Mouse (Mus musculus) midbrain, embryonic 12.5 days (tissue): Measurements from ENCODE around the gene Vcan. TPM values are rescaled to one million over a fixed set of nuclear protein-coding genes. Genes with fewer than 3 reads are reported as not detected.

Experiments used
- ATAC-seq: fragments of 200-750 bp; cut with Nextera tagmentation; 2 replicates; pipeline ENCODE4 v1.8.0; 2017; ENCODE audit warnings: low read depth, moderate TSS enrichment, moderate library complexity; ENCODE audit not compliant: low FRiP score
- H3K27ac ChIP-seq: fragments of 300-500 bp; sonication (generic); replicated peaks from 2 replicates; pipeline ENCODE4 v1.5.1; 2016; ENCODE audit warnings: mild to moderate bottlenecking
- H3K27me3 ChIP-seq: fragments of 300-500 bp; sonication (generic); 2 replicates; pipeline ENCODE4 v1.6.1; 2016; ENCODE audit warnings: mild to moderate bottlenecking
- H3K36me3 ChIP-seq: fragments of 300-500 bp; sonication (generic); 2 replicates; pipeline ENCODE4 v1.6.1; 2016
- H3K4me1 ChIP-seq: fragments of 300-500 bp; sonication (generic); 2 replicates; pipeline ENCODE4 v1.6.1; 2016
- H3K4me2 ChIP-seq: fragments of 300-500 bp; sonication (generic); replicated peaks from 2 replicates; pipeline ENCODE4 v1.6.1; 2016; ENCODE audit warnings: mild to moderate bottlenecking, moderate library complexity
- H3K4me3 ChIP-seq: fragments of 300-500 bp; sonication (generic); 2 replicates; pipeline ENCODE4 v1.5.1; 2016; ENCODE audit warnings: mild to moderate bottlenecking
- H3K9ac ChIP-seq: fragments of 300-500 bp; sonication (generic); replicated peaks from 2 replicates; pipeline ENCODE4 v1.6.1; 2016; ENCODE audit warnings: mild to moderate bottlenecking, moderate library complexity
- H3K9me3 ChIP-seq: fragments of 300-500 bp; sonication (generic); 2 replicates; pipeline ENCODE4 v1.6.1; 2016; ENCODE audit warnings: mild to moderate bottlenecking
- WGBS: fragments of 180-500 bp; shearing (Covaris S2); methylation state at CpG from one replicate; pipeline ENCODE4 v1.1.7; 2016; 5-methylcytosine and 5-hydroxymethylcytosine counted together
- polyA plus RNA-seq: library from polyadenylated mRNA; unstranded; fragments of >200 nt; fragmentation: Nextera tagmentation; extraction: Ambion mirVana; gene quantifications from 2 replicates; pipeline ENCODE4 v1.2.1, GENCODE M21; 2016

The Vcan gene
- polyA plus RNA-seq, 1 experiment from 2014 or later = 50.4 TPM

- Histone ChIP-seq H3K4me1 (no peaks in the 10 kb centered on the region), H3K9ac (no peak overlapping the region), H3K4me3 (no peak overlapping the region), H3K27ac (no peak overlapping the region), H3K36me3 (0 out of 2 replicates have a peak, but pooled peaks cover 11% of the 10 kb centered on the region), H3K4me2 (no peak overlapping the region), H3K27me3 (no peaks in the 10 kb centered on the region), H3K9me3 (no peaks in the 10 kb centered on the region)
- 95% methylated on average over 2 of the region's 2 CpGs for WGBS
- no peak for ATAC-seq
Observed at GRCm38 (mm10) chr13:89653279-89653678, 89.0 kb downstream of the Vcan start.

GRCm38 (mm10) chr13:89652773-89653172 is 89.5 kb downstream of the Vcan start:
- no peaks in the 10 kb centered on the region for H3K9me3 ChIP-seq
- no peak overlapping the region for H3K27ac ChIP-seq
- H3K36me3 ChIP-seq = 0 out of 2 replicates have a peak, but pooled peaks cover 11% of the 10 kb centered on the region
- no peak overlapping the region for H3K9ac ChIP-seq
- H3K27me3 ChIP-seq = no peaks in the 10 kb centered on the region
- no peak overlapping the region for H3K4me2 ChIP-seq
- ATAC-seq = no peak
- H3K4me1 ChIP-seq = no peaks in the 10 kb centered on the region
- 64% methylated on average over 1 of the region's 1 CpGs for whole genome bisulfite sequencing
- no peak overlapping the region for H3K4me3 ChIP-seq

GRCm38 (mm10) chr13:89645589-89645988 is 96.7 kb downstream of the Vcan start:
- WGBS = 94% methylated on average over 2 of the region's 2 CpGs
- no peaks in the 10 kb centered on the region for H3K27me3 ChIP-seq
- no peak for ATAC-seq

GRCm38 (mm10) chr13:89637012-89637411 is 105.3 kb downstream of the Vcan start:
- WGBS = 81% methylated on average over 3 of the region's 3 CpGs
- Histone ChIP-seq H3K27me3 (no peaks in the 10 kb centered on the region), H3K4me3 (no peak overlapping the region), H3K36me3 (no peaks in the 10 kb centered on the region), H3K4me1 (no peaks in the 10 kb centered on the region), H3K9ac (no peak overlapping the region), H3K9me3 (no peaks in the 10 kb centered on the region), H3K27ac (no peak overlapping the region), H3K4me2 (no peak overlapping the region)
- no peak for ATAC-seq

More at GRCm38 (mm10) chr13:89645589-89645988, 96.7 kb downstream of the Vcan start:
- Histone ChIP-seq H3K4me3 (no peak overlapping the region), H3K4me1 (no peaks in the 10 kb centered on the region), H3K4me2 (no peak overlapping the region), H3K27ac (no peak overlapping the region), H3K36me3 (no peaks in the 10 kb centered on the region), H3K9ac (no peak overlapping the region), H3K9me3 (no peaks in the 10 kb centered on the region)

GRCm38 (mm10) chr13:89634137-89634683 is 108.1 kb downstream of the Vcan start:
- Histone ChIP-seq H3K4me2 (no peak overlapping the region), H3K36me3 (no peaks in the 10 kb centered on the region), H3K4me3 (no peak overlapping the region), H3K9me3 (no peaks in the 10 kb centered on the region), H3K9ac (no peak overlapping the region), H3K4me1 (no peaks in the 10 kb centered on the region), H3K27ac (no peak overlapping the region), H3K27me3 (no peaks in the 10 kb centered on the region)
- 28% methylated on average over 4 of the region's 4 CpGs for whole genome bisulfite sequencing
- peak; percentile 82 for ATAC-seq

- Histone ChIP-seq H3K4me2 (no peak overlapping the region), H3K36me3 (no peaks in the 10 kb centered on the region), H3K4me1 (no peaks in the 10 kb centered on the region), H3K27me3 (no peaks in the 10 kb centered on the region), H3K9ac (no peak overlapping the region), H3K27ac (no peak overlapping the region), H3K9me3 (no peaks in the 10 kb centered on the region), H3K4me3 (no peak overlapping the region)
- no peak for ATAC-seq
- 88% methylated on average over 3 of the region's 3 CpGs for WGBS
Observed at GRCm38 (mm10) chr13:89619064-89619463, 123.2 kb downstream of the Vcan start.

- Histone ChIP-seq H3K4me3 (no peak overlapping the region), H3K9me3 (no peaks in the 10 kb centered on the region), H3K9ac (no peak overlapping the region), H3K4me2 (no peak overlapping the region), H3K4me1 (no peaks in the 10 kb centered on the region), H3K27me3 (peaks cover 3% of the 10 kb centered on the region; the same call in 1 of the 2 replicates), H3K36me3 (no peaks in the 10 kb centered on the region), H3K27ac (no peak overlapping the region)
- no peak for ATAC-seq
- WGBS = 53% methylated on average over 3 of the region's 3 CpGs
Observed at GRCm38 (mm10) chr13:89607399-89607798, 134.9 kb downstream of the Vcan start.

Other genes with a start within 250 kb of the Vcan start
- gene Hapln1, start 202.7 kb downstream of the Vcan start, polyA plus RNA-seq = 7.5 and 10.8 TPM in 2 replicates